Mouse (Mus musculus): Measurements from ENCODE around the gene Ispd.
"Not testable (repeated sequence)": the region's sequence is repeated elsewhere in the genome, so short reads cannot be mapped to it uniquely, and the experiment has no call there.

The Ispd gene

GRCm38 (mm10) chr12:36381441-36382340, at the start of gene Ispd, which contains the start of gene D630036H23Rik:
Gene Ispd (plus strand): TSS chr12:36381450.
Gene D630036H23Rik (minus strand): TSS chr12:36382181.
- peak; percentile 82 for DNase-seq

- DNase-seq, result no peak
Measured at GRCm38 (mm10) chr12:36332676-36333075, 48.6 kb upstream of the Ispd start.

- no peak for DNase-seq
Measured at GRCm38 (mm10) chr12:36333837-36334281, 47.4 kb upstream of the Ispd start.

GRCm38 (mm10) chr12:36344131-36344530, 37.1 kb upstream of the Ispd start:
- no peak for DNase-seq

GRCm38 (mm10) chr12:36360064-36360463, 21.2 kb upstream of the Ispd start:
- DNase-seq, result no peak

- DNase-seq, result no peak
Measured at GRCm38 (mm10) chr12:36360693-36361092, 20.6 kb upstream of the Ispd start.

GRCm38 (mm10) chr12:36364013-36364412, 17.2 kb upstream of the Ispd start:
- DNase-seq, result no peak

GRCm38 (mm10) chr12:36373237-36373998, 7.8 kb upstream of the Ispd start:
- no peak for DNase-seq

GRCm38 (mm10) chr12:36376391-36376790, 4.9 kb upstream of the Ispd start:
- not testable (repeated sequence) for DNase-seq

GRCm38 (mm10) chr12:36380254-36380653, 996 bp upstream of the Ispd start:
- DNase-seq, result no peak

- DNase-seq, result no peak
Measured at GRCm38 (mm10) chr12:36380806-36381205, 444 bp upstream of the Ispd start.

- no peak for DNase-seq
Measured at GRCm38 (mm10) chr12:36385386-36385785, 4.1 kb downstream of the Ispd start.

GRCm38 (mm10) chr12:36386991-36387390, 5.7 kb downstream of the Ispd start:
- no peak for DNase-seq

GRCm38 (mm10) chr12:36395115-36395514, 13.9 kb downstream of the Ispd start:
- no peak for DNase-seq

- no peak for DNase-seq
Measured at GRCm38 (mm10) chr12:36423677-36424076, 42.4 kb downstream of the Ispd start.

- DNase-seq, result no peak
Measured at GRCm38 (mm10) chr12:36425258-36425657, 44.0 kb downstream of the Ispd start.

GRCm38 (mm10) chr12:36426163-36427045, 45.2 kb downstream of the Ispd start:
- DNase-seq, result no peak

GRCm38 (mm10) chr12:36436956-36437355, 55.7 kb downstream of the Ispd start:
- DNase-seq, result no peak

GRCm38 (mm10) chr12:36439396-36439795, 58.1 kb downstream of the Ispd start:
- DNase-seq, result no peak

GRCm38 (mm10) chr12:36456002-36456401, 74.8 kb downstream of the Ispd start:
- DNase-seq, result no peak

- DNase-seq, result no peak
Measured at GRCm38 (mm10) chr12:36457726-36458125, 76.5 kb downstream of the Ispd start.

GRCm38 (mm10) chr12:36468325-36469044, 87.2 kb downstream of the Ispd start:
- no peak for DNase-seq
